Mouse (Mus musculus) urinary bladder, postnatal 10 days (tissue): ENCODE data around the gene Scai.
"Not testable (repeated sequence)": the region's sequence is repeated elsewhere in the genome, so short reads cannot be mapped to it uniquely, and the experiment has no call there.

ENCODE experiments used
- DNase-seq: peaks from one replicate; pipeline ENCODE4 v3.0.0; 2022; ENCODE audit warnings: low spot score

Gene Scai

GRCm38 (mm10) chr2:39129526-39130326 lies 60.8 kb downstream of the Scai start:
- no peak for DNase-seq

- no peak for DNase-seq
Measured at GRCm38 (mm10) chr2:39124167-39124566, 66.4 kb downstream of the Scai start.

- no peak for DNase-seq
Measured at GRCm38 (mm10) chr2:39121137-39121536, 69.4 kb downstream of the Scai start.

- DNase-seq = no peak
Measured at GRCm38 (mm10) chr2:39116583-39116982, 74.0 kb downstream of the Scai start.

GRCm38 (mm10) chr2:39114093-39114492 lies 76.4 kb downstream of the Scai start:
- no peak for DNase-seq

GRCm38 (mm10) chr2:39110514-39110913 lies 80.0 kb downstream of the Scai start:
- DNase-seq = no peak

- not testable (repeated sequence) for DNase-seq
Measured at GRCm38 (mm10) chr2:39109712-39110111, 80.8 kb downstream of the Scai start.

- not testable (repeated sequence) for DNase-seq
Measured at GRCm38 (mm10) chr2:39099951-39100350, 90.6 kb downstream of the Scai start.

GRCm38 (mm10) chr2:39097993-39098392 lies 92.5 kb downstream of the Scai start:
- no peak for DNase-seq

GRCm38 (mm10) chr2:39091966-39092365 lies 98.6 kb downstream of the Scai start:
- no peak for DNase-seq

GRCm38 (mm10) chr2:39082706-39083105 lies 107.8 kb downstream of the Scai start:
- DNase-seq = no peak

- DNase-seq = no peak
Measured at GRCm38 (mm10) chr2:39070666-39071065, 119.9 kb downstream of the Scai start.

GRCm38 (mm10) chr2:39069096-39069495 lies 121.4 kb downstream of the Scai start:
- no peak for DNase-seq

- peak; percentile 64 for DNase-seq
Measured at GRCm38 (mm10) chr2:39065400-39065987, 125.0 kb downstream of the Scai start, which contains the start of gene Golga1. Golga1 (minus strand) TSS chr2:39065541.

GRCm38 (mm10) chr2:39064687-39065399 lies 125.7 kb downstream of the Scai start:
- DNase-seq = no peak

GRCm38 (mm10) chr2:39048515-39048914 lies 142.0 kb downstream of the Scai start:
- DNase-seq = no peak

GRCm38 (mm10) chr2:39040215-39040614 lies 150.3 kb downstream of the Scai start:
- no peak for DNase-seq

- no peak for DNase-seq
Measured at GRCm38 (mm10) chr2:39031611-39032010, 158.9 kb downstream of the Scai start.

- no peak for DNase-seq
Measured at GRCm38 (mm10) chr2:39020004-39020403, 170.5 kb downstream of the Scai start.

- no peak for DNase-seq
Measured at GRCm38 (mm10) chr2:39016581-39016980, 174.0 kb downstream of the Scai start.
